Mouse (Mus musculus): ENCODE results near the gene Fam90a1a. TPM values are rescaled to one million over a fixed set of nuclear protein-coding genes. Genes with fewer than 3 reads are reported as not detected.

The Fam90a1a gene
- polyA plus RNA-seq, 1 experiment from 2014 or later: not detected

DNA sequence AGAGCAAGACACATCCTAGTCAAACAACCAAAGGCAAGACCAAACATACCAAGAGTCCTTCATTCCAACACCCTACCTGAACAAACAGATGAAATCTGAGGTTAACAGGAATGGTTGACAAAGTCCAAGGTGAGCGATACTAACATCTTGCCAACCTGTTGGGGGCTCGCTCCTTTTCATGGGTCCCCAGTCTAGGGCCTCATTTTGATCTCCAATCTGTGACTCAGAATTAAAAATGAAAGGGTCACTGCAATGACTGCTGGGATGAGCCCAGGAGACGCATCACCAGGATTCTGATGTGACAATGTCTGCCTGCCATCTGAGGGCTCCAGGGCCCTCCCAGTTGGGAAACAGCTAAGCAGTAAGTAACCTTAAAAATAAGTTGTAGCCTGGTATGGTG is 11.0 kb downstream of the Fam90a1a start, which contains the start of gene Ccdc70:
Ccdc70 (plus strand) TSS at position 301 of the 400 bp plus-strand sequence.
- no peak for ATAC-seq (ENCODE audit: extremely low read depth, insufficient number of reproducible peaks, low FRiP score, low TSS enrichment)
- Histone ChIP-seq H3K9me3 (no peaks in the 10 kb centered on the region), H3K27ac (replicated peaks) (no peak within 1 kb of the TSS), H3K4me2 (no peak within 1 kb of the TSS), H3K36me3 (no peaks in the 10 kb centered on the region), H3K9ac (no peak within 1 kb of the TSS), H3K4me3 (no peak within 1 kb of the TSS), H3K27me3 (replicated peaks) (no peaks in the 10 kb centered on the region), H3K4me1 (no peaks in the 10 kb centered on the region)
- 83% methylated on average over 3 of the region's 3 CpGs for WGBS

DNA sequence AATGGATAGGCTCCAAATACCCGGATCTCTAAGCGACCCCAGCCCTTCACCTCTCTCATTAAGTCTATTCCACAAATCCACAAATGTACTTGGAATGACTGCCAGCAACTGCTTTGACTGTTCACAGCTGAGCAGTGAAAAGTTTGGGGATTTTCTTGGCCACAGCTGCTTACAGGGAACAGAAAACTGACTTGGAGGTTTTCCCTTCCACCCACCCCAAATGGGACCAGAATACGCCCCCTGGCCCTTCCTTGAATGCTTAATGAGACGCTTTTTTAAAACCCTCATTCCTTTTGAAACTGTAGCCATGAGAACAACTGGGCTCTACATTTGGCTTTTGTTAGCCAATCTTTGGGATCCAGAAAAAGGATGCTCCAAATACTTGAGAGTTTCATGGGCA is 19.7 kb downstream of the Fam90a1a start:
- H3K9ac ChIP-seq: no peak overlapping the region
- no peak overlapping the region for H3K4me3 ChIP-seq
- no peak overlapping the region for H3K4me2 ChIP-seq
- H3K36me3 ChIP-seq: no peaks in the 10 kb centered on the region
- no peaks in the 10 kb centered on the region for H3K27me3 ChIP-seq (replicated peaks)
- 64% methylated on average over 4 of the region's 4 CpGs for WGBS
- no peak overlapping the region for H3K27ac ChIP-seq (replicated peaks)
- ATAC-seq (ENCODE audit: extremely low read depth, insufficient number of reproducible peaks, low FRiP score, low TSS enrichment): no peak
- no peaks in the 10 kb centered on the region for H3K4me1 ChIP-seq
- no peaks in the 10 kb centered on the region for H3K9me3 ChIP-seq

DNA sequence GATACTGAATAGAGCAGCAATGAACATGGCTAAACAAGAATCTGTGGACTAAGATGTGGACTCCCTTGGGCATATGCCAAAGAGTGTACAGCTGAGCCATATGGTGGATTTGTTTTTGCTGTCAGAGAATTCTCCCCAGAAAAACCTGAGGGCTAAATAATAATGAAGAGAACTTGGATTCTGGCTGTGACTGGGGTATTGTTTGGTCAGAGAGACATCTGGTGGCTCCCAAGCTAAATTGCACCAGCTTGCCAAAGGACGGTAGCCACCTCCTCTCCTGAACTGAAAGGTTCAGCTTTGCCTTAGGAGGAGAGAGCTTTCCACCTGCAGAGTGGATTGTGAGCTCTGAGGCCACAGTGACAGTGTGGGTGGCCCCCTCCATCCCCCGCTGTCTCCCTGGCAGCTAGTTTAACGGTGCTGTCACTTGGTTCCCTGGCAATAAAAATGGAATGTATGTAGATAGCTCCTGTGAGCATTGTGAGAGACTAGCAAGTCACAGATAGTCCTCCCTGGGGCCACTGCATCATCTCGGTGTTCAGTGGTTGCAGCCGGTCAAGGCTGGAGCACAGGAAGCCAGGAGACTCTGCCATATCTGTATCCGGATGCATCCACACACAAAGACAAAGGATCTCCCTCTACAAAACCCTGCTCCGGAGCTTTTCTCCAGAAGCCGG is 23.3 kb downstream of the Fam90a1a start:
- no peak overlapping the region for H3K9ac ChIP-seq
- ATAC-seq (ENCODE audit: extremely low read depth, insufficient number of reproducible peaks, low FRiP score, low TSS enrichment): no peak
- H3K9me3 ChIP-seq: no peaks in the 10 kb centered on the region
- H3K36me3 ChIP-seq: no peaks in the 10 kb centered on the region
- H3K27me3 ChIP-seq (replicated peaks): no peaks in the 10 kb centered on the region
- no peak overlapping the region for H3K4me3 ChIP-seq
- WGBS: 52% methylated on average over 8 of the region's 8 CpGs
- no peak overlapping the region for H3K27ac ChIP-seq (replicated peaks)
- no peak overlapping the region for H3K4me2 ChIP-seq
- H3K4me1 ChIP-seq: no peaks in the 10 kb centered on the region

DNA sequence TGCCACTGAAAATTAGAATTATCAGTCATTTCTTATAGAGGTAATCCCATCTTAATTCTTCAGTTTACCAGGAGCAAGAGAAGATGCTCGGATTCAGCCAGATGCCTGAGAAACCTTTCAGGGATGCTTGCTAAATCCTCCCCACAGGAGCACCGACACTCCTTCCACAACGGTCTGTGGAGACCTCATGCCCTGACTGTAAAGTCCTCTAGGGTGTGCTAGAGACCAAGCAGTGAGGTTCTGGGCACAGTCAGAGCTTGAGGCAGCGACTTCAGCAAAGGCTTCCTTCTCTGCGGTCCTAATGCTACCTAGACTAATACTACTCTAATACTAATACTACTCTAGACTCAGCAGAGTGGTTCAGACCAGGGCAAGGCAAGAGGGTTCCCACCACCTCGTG is 33.7 kb downstream of the Fam90a1a start:
- no peak overlapping the region for H3K4me2 ChIP-seq
- no peak overlapping the region for H3K27ac ChIP-seq (replicated peaks)
- no peaks in the 10 kb centered on the region for H3K4me1 ChIP-seq
- WGBS: 22% methylated on average over 6 of the region's 6 CpGs
- H3K4me3 ChIP-seq: no peak overlapping the region
- no peak for ATAC-seq (ENCODE audit: extremely low read depth, insufficient number of reproducible peaks, low FRiP score, low TSS enrichment)
- no peaks in the 10 kb centered on the region for H3K36me3 ChIP-seq
- H3K9ac ChIP-seq: no peak overlapping the region
- H3K27me3 ChIP-seq (replicated peaks): no peaks in the 10 kb centered on the region
- H3K9me3 ChIP-seq: no peaks in the 10 kb centered on the region

DNA sequence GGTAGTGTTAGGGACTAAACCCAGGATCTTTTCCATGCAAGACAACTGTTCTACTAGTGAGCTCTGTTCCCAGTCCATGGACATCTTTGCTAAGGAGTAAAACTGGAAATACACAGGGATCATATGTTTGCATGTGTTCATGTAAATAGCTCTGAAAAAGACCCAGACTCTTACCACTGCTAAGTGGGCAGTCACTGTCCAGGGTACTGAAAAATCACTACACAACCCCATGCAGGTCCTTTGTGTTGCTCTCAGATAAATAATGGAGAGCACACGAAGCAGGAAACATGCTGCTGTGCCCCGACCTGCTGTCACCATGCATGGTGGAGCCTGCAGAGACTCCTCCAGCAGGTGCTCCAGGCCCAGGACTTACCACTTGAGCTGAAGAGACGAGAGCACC is 36.7 kb downstream of the Fam90a1a start:
- Histone ChIP-seq H3K9me3 (no peaks in the 10 kb centered on the region), H3K4me1 (no peaks in the 10 kb centered on the region), H3K27ac (replicated peaks) (no peak overlapping the region), H3K4me2 (no peak overlapping the region), H3K4me3 (no peak overlapping the region), H3K27me3 (replicated peaks) (no peaks in the 10 kb centered on the region), H3K36me3 (no peaks in the 10 kb centered on the region), H3K9ac (no peak overlapping the region)
- WGBS: 34% methylated on average over 3 of the region's 3 CpGs
- no peak for ATAC-seq (ENCODE audit: extremely low read depth, insufficient number of reproducible peaks, low FRiP score, low TSS enrichment)

DNA sequence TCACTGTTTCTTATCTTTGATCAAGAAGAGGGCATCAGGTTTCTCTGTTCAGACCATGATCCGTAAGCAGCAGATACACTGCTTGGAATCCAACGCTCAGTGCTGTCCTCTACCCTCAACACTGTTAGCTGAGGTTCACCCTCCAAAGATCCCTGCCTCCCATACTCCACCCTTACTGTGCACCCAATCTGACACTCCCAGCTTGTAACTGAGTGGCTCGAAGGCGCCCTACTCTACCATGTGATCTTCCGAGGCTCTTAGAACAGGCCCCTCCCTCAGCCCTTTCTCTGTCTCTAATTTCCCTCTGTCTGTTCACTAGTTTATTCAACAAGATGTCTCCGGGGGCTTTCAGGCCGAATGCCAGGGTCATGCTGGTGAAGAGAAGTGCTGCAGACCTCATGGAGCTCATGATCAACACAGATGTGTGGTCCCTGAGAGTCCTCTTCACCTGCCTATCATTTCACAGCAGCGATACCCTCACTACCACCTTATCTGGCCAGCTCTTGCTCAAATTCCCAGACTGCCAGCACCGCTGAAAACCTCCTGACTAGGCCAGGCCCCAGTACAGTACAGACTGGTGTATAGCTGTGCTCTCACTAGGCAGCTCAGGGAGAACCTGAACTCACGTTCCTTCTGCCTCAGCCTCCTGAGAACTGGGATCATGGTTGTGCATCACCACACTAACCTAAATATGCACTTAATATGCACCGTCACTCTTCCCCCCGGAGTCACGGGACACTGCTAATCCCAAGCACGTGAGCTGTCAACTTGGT is 46.4 kb downstream of the Fam90a1a start:
- no peak overlapping the region for H3K4me2 ChIP-seq
- ATAC-seq (ENCODE audit: extremely low read depth, insufficient number of reproducible peaks, low FRiP score, low TSS enrichment): no peak; the same call in 1 of the 2 replicates
- no peaks in the 10 kb centered on the region for H3K9me3 ChIP-seq
- H3K36me3 ChIP-seq: no peaks in the 10 kb centered on the region
- H3K9ac ChIP-seq: no peak overlapping the region
- H3K4me3 ChIP-seq: no peak overlapping the region
- no peaks in the 10 kb centered on the region for H3K27me3 ChIP-seq (replicated peaks)
- H3K4me1 ChIP-seq: no peaks in the 10 kb centered on the region
- WGBS: 71% methylated on average over 14 of the region's 14 CpGs
- H3K27ac ChIP-seq (replicated peaks): no peak overlapping the region

DNA sequence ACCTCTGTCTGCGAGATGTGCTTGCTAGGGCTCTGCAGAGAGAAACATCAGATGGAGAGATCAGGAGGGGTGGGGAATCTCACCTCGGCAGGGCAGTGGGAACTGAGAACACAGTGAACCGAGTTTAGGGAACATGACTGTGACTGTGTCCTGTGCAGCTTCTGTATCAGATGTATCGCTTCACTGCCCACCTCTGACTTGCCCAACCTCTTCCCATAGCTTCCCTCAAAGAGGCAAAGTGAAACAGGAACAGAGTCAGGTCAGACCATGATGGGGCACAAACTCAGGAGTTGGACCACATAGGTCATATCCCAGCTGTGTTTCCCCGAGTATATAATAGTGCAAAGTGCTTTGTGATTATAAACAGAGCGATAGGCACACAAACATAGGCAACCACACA is 47.9 kb downstream of the Fam90a1a start:
- no peak overlapping the region for H3K4me2 ChIP-seq
- no peaks in the 10 kb centered on the region for H3K36me3 ChIP-seq
- WGBS: 76% methylated on average over 6 of the region's 6 CpGs
- no peak for ATAC-seq (ENCODE audit: extremely low read depth, insufficient number of reproducible peaks, low FRiP score, low TSS enrichment)
- H3K9me3 ChIP-seq: no peaks in the 10 kb centered on the region
- no peaks in the 10 kb centered on the region for H3K27me3 ChIP-seq (replicated peaks)
- H3K27ac ChIP-seq (replicated peaks): no peak overlapping the region
- H3K4me3 ChIP-seq: no peak overlapping the region
- H3K9ac ChIP-seq: no peak overlapping the region
- no peaks in the 10 kb centered on the region for H3K4me1 ChIP-seq

DNA sequence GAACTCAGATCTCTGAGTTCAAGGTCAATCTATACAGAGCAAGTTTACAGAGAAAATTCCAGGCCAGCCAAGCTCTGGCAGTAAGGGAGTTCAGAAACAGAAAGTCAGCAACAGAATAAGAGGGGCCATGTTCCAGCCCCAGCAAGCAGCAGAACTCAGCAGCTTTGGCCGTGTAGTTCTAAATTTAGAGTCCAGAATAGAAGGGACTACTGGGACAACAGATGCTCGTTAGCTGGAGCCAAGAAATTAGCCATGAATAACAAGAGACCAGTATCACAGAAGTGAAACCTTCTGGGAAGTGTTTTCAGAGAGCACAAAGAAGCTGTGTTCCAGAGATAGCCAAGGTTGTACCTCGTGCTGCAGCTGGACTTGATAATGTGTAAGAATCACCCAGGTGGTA is 50.9 kb downstream of the Fam90a1a start:
- H3K4me2 ChIP-seq: no peak overlapping the region
- no peak for ATAC-seq (ENCODE audit: extremely low read depth, insufficient number of reproducible peaks, low FRiP score, low TSS enrichment)
- no peak overlapping the region for H3K4me3 ChIP-seq
- H3K4me1 ChIP-seq: no peaks in the 10 kb centered on the region
- 0 out of 2 replicates have a peak overlapping the region, but pooled peaks have one; percentile 28 for H3K27ac ChIP-seq (replicated peaks)
- H3K9ac ChIP-seq: no peak overlapping the region
- H3K9me3 ChIP-seq: no peaks in the 10 kb centered on the region
- H3K36me3 ChIP-seq: no peaks in the 10 kb centered on the region
- WGBS: 45% methylated on average over 3 of the region's 3 CpGs
- H3K27me3 ChIP-seq (replicated peaks): no peaks in the 10 kb centered on the region

DNA sequence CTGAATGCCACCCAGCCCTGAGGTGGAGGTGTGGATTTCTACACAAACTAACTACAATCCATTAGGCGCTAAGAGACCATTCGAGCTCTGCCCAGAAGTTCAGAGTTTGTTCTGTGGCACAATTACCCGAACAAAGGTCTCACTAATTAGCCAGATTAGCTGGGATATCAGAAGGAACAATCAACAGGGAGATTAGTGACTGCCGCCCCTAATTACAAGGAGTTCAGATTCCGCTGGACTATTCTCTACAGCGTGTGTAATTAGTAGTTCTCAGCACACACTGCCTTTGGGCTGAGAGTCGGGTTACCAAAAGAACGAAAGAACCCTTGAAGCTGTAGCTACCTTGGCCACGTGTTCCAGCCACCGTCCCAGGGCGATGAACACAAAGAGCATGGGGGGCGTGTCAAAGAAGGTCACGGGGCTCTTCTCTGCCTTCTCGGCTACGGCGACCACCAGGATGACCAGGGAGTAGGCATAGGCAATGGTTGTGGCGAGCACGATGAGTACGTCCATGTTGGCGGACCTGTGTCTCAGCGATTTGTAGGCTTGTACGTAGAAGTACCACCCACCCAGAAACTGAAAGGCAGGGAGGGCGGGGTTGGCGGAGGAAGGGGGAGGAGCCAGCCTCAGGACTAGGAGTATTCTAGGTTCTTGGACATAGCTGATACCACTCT is 54.7 kb downstream of the Fam90a1a start:
- whole genome bisulfite sequencing: 78% methylated on average over 24 of the region's 24 CpGs
- H3K4me1 ChIP-seq: no peaks in the 10 kb centered on the region
- no peaks in the 10 kb centered on the region for H3K36me3 ChIP-seq
- H3K4me3 ChIP-seq: no peak overlapping the region
- no peak for ATAC-seq (ENCODE audit: extremely low read depth, insufficient number of reproducible peaks, low FRiP score, low TSS enrichment)
- H3K27ac ChIP-seq (replicated peaks): no peak overlapping the region
- no peak overlapping the region for H3K9ac ChIP-seq
- H3K27me3 ChIP-seq (replicated peaks): no peaks in the 10 kb centered on the region
- no peaks in the 10 kb centered on the region for H3K9me3 ChIP-seq
- no peak overlapping the region for H3K4me2 ChIP-seq
